Mouse (Mus musculus) bone marrow, adult 2 months (tissue): ENCODE results near the gene Myh10.

ENCODE experiments used
- CTCF ChIP-seq: fragments of 200-500 bp; IDR thresholded peaks from 2 replicates; pipeline ENCODE4 v1.5.1; 2011; ENCODE audit warnings: low read length, control low read depth; ENCODE audit not compliant: control insufficient read depth, insufficient read depth
- POLR2A ChIP-seq: fragments of 200-500 bp; IDR thresholded peaks from 2 replicates; pipeline ENCODE4 v1.6.1; 2011; ENCODE audit warnings: low read depth, mild to moderate bottlenecking, control low read depth, low read length, borderline replicate concordance; ENCODE audit not compliant: control insufficient read depth

GRCm38 (mm10) chr11:68854621-68855020 is 163.3 kb downstream of the Myh10 start:
- TF ChIP-seq CTCF (no peak), POLR2A (no peak)
